Mouse (Mus musculus) kidney, adult 18-20 months (tissue): ENCODE measurements around the gene Vegfb.

Experiments used
- DNase-seq: peaks from one replicate; pipeline ENCODE4 v3.0.0; 2021

The Vegfb gene

GRCm38 (mm10) chr19:6987061-6987903, at the start of gene Vegfb:
TSS of gene Vegfb (minus strand) at chr19:6987651.
- DNase-seq: peak; percentile 82

DNA sequence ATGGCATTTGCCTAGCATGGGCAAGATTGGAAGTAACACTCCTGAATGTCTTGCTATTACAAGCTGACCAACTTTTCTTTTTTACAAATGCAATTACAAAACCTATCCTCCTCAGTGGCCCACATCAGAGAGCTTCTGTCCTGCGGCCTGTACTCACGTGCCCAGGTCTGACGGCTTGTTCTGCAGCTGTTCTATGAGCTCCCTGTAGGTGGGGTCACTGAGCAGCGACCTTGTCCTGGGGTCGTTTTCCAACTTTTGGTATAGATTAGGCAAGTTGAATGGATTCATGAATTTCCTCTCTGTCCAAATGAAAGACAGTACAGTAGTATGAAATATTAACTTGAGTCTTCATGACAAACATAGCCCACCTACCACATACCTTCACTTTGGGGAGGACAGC, 46.6 kb upstream of the Vegfb start:
- no peak for DNase-seq

- DNase-seq: no peak
Measured at GRCm38 (mm10) chr19:7029531-7029930, 42.1 kb upstream of the Vegfb start.

DNA sequence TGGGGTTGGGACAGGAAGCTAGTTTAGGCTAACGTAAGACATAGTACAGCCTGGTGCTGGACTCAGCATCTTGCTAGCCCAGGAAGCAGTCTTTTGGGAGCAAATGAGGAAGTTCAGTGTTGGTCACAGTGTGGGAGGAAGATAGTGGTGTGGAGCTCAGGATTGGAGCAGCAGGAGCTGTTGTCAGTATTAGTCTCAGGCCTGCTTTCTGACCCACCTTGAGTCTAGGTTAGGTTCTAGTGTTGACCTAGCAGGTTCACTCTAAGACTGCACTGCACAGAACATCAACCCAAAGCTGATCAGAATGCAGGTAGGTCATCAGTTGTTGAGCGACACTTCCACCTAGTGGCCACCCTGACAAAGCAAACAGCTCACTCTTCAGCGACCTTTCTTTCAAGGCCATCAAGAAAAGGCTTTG, 32.8 kb upstream of the Vegfb start:
- DNase-seq: peak; percentile 63

DNA sequence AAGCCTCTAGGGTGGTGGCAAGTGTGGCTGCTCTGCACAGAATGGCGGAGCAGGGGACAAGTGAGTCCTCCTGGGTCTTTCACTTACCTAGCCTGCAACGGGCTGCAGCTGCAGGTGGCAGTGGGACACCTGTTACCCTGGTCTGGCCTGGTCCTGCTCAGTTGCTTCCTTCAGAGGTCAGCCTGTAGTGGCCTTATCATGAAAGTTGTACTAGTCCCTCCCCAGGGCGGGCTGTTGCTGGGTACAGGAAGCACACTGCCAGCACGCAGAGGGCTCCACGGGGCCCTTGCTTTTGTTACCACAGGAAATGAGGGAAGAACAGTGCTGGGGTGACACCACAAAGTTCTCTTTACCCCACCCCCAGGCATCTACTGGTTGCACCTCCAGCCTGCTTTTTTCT, 31.7 kb upstream of the Vegfb start, which contains the start of gene Fermt3:
Gene Fermt3 (minus strand): TSS at position 279 of the 400 bp plus-strand sequence.
- DNase-seq: no peak

DNA sequence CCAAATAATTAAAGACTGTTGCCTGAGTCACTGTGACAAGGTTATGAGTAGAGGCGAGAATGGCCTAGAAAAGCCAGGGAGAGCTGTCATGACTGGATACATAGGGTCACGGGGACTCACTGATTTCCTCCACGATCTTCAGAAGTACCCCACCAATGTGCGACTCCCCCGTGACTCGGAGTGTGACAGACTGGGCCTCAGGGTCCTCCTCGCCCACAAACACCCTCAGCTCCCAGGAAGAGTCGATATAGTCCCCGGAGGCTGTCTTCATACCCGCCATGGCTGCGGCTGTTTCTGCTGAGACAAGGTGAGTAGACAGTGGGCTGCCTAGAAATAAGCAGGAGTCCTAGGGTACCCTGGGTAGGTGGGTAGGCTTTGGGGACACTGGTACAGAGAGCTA, 31.1 kb upstream of the Vegfb start:
- DNase-seq: no peak

GRCm38 (mm10) chr19:7017541-7018457, 30.3 kb upstream of the Vegfb start:
- no peak for DNase-seq

DNA sequence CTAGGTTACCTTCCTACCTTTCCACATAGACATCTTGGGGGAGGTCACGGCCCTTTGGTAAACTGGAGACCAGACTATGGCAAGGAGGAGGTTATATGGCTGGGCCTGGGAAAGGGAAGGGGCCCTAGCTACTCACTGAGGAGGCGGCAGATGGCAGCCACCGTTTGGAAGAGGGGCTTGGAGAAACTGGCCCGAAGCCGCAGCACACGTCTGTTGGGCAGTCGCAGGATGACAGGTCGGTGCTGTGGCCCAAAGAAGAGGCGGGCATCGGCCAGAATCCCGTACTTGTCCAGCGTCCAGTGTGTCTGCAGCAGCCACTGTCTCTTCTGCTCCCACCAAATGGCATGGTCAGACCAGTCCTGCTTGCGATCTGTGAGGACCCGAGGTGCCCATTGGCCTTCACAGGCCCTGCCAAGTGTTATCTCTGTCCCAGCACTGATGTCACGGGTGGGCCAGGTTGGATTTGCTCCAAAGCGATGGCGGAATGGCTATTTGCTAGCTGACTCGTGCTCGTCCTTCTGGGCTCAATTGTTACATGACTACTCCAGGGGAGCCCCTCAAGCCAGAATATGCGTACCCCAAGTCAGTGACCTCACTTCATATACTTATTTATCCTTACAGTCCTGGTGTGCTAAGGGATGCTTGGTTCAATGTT, 27.2 kb upstream of the Vegfb start:
- DNase-seq: no peak

- DNase-seq: no peak
Measured at GRCm38 (mm10) chr19:7013984-7014383, 26.5 kb upstream of the Vegfb start.

DNA sequence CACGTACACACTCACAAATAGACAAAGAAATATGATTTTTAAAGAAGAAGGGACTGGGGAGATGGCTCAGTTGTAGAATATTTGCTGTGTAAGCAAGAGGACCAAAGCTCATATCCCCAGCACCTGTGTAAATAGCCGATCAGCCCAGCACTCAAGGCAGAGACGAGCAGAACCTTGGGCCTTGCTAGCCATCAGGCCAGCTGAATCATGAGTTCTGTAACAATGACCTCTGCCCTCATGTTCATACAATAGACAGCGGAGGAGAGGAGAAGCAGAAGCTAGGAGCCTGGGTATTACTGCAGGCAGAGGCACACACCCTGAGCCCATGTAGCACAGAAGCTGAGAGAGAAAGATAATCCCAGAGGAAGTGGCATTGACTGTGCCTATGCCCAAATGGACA, 25.0 kb upstream of the Vegfb start:
- DNase-seq: no peak

DNA sequence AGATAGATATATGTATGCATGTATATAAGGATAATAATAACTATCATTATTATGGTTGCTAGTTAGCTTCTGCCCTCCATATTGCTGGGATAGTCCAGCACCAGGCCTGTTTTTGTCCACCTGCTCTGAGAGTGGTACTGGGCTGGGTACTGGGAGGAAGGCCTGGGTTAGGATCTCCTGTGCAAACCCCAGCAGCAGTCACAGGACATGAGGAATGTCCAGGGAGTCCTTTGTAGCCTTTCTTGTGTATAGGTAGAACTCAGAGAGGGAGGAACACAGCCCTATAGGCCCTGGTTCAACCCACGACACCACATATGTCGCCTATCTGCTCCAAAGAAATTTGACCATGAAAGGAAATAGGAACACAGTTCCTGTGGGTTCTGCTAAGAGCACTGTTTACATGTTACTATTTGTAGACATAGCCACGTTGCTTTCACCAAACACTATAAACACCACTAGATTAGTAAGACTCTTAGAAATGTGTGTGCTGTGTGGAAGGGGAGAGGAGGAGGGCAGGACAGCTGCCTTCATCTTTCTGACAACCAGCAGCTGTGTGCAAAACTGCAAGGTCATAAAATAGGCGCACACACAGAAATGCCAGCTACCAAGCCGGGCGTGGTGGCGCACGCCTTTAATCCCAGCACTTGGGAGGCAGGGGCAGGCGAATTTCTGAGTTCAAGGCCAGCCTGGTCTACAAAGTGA, 19.6 kb upstream of the Vegfb start:
- DNase-seq: no peak

- DNase-seq: no peak
Measured at GRCm38 (mm10) chr19:6999360-7000063, 12.1 kb upstream of the Vegfb start.

- no peak for DNase-seq
Measured at GRCm38 (mm10) chr19:6997721-6998290, 10.4 kb upstream of the Vegfb start.

DNA sequence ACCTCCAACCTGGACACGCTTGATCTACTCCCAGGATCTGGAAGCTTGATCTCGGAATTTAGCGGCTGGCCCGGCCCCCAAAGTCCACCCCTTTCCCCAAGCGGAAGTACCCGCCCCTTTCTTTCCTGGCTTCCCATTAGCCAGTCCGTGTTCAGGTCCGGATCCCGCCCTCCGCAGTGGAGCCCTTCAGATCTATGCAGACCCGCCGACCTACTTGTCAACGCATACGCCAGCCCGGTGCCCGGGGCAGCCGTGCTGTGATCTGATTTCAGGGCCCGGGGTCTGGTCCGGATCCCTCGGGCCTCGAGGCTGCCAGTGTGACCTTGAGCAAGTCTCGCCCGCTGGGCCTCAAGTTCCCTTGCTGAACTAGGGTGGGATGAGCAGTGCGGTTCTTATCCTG, 8.6 kb upstream of the Vegfb start, which contains the start of the genes Nudt22 and Trpt1:
Gene Nudt22 (minus strand): TSS at position 112 of the 400 bp plus-strand sequence.
Gene Trpt1 (plus strand): TSS at position 126 of the 400 bp plus-strand sequence.
- DNase-seq: peak; percentile 92

DNA sequence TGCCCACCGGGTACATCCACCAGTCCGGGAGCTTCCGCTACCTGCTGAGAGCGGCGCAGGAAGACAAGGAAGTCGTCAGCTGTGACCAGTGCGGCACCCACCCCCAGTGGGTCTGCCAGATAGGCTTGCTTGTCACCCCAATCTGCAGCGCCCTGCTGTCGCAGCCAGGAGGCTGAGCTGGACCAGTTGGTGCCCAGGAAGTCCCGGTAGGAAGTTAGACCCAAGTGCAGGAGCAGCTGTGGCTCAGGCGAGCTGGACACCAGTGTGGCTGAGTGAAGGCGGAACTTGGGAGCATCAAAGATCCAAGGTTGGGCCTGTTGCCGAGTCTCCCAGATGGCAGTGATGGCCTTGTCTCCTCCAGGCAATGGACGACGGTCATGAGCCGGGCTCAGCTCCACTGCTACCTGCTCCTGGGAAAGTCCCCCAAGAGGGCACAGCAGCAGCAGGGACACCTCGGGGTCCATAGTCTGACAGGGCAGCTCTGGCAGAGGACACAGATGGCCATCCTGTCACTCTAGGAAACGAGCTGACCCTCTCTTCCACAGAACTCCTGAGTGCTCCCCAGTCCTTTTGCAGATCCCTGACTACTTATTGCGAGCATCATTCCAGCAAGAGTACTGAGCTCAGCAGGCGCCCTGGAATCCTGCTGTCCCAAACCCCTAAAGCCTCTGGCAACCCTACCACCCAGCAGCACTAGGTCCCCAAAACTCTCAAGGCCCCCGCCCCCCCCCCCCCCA, 8.0 kb upstream of the Vegfb start:
- DNase-seq: peak; percentile 43

DNA sequence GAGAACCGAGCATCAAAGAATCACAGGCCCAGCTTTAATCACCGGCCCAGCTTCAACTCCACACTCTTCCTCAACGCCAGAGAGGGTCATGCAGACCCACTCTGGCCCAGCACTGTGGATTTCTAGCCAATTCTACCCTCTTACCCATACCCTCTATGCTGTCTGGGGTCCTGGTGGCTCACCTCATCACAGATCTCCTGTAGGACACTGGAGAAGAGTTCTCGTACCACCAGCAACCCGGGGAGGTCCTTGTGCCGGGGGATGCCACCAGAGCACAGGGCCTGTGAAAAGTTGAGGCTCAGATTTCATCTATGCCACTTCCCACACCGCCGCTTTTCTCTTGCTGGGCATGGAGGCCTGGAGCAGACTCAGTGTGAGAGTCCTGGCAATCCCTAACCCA, 7.0 kb upstream of the Vegfb start:
- DNase-seq: no peak

DNA sequence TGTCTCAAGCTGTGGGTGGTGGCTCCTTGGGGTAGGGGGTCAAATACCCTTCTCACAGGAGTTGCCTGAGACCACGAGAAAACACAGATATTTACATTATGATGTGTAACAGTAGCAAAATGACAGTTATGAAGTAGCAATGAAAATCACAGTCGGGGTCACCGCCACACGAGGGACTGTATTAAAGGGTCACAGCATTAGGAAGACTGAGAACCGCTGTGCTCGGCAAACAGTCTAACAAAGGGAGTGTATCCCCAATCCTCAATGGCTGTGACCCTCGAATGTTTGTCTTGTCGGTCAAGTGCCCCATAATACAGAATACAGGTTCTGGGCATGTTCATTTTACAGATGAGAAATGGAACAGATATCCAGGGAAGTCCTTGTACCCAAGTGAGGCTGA, 6.6 kb upstream of the Vegfb start:
- no peak for DNase-seq

- DNase-seq: no peak
Measured at GRCm38 (mm10) chr19:6993011-6993770, 5.7 kb upstream of the Vegfb start.

GRCm38 (mm10) chr19:6992011-6992858, 4.8 kb upstream of the Vegfb start, which contains the start of gene Dnajc4:
TSS of gene Dnajc4 (minus strand) at chr19:6992572.
- DNase-seq: peak; percentile 95
